Mouse (Mus musculus): ENCODE results near the gene Rnf169. TPM values are rescaled to one million over a fixed set of nuclear protein-coding genes. Genes with fewer than 3 reads are reported as not detected.
"Not testable (repeated sequence)": the region's sequence is repeated elsewhere in the genome, so short reads cannot be mapped to it uniquely, and the experiment has no call there.

Rnf169 gene
- polyA plus RNA-seq, 1 experiment from 2014 or later = 7.0 TPM

DNA sequence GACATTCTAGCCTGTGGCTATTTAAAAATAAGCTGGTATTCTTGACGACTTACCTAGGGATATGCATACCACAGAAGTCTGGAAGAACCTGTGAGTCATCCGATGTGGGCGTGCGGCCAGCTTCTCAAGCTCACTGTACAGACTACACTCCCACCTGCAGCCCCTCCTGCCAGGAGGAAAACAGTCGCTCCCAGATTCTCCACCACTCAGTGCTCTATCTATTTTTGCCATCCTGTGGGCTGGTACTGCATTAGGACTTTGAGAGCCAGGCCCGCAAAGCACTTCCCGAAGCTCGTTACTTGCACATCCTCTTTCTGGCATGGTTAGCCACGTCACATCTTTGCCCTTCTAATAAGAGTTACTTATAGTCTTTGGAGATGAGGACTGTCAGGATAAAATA is 32.9 kb downstream of the Rnf169 start:
- DNase-seq (ENCODE audit: low spot score) = no peak

DNA sequence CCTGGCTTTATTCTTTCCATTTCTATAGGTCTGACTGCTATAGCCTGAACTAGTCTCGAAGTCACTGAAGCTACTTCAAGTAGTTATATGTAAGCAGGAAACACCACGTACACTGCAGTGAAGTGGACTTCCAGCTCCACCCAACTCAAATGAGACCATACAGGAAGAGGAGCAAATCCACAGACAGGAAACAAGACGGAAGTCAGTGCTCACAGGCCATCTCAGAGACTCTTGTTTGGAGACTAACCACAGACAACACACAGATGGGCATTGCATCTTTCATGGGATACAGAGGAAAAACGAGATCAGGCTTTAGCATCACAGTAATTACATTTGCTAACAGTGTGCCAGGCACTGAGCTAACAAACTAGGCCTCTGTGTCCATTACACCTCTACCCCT is 33.9 kb downstream of the Rnf169 start:
- DNase-seq (ENCODE audit: low spot score) = peak; percentile 15

DNA sequence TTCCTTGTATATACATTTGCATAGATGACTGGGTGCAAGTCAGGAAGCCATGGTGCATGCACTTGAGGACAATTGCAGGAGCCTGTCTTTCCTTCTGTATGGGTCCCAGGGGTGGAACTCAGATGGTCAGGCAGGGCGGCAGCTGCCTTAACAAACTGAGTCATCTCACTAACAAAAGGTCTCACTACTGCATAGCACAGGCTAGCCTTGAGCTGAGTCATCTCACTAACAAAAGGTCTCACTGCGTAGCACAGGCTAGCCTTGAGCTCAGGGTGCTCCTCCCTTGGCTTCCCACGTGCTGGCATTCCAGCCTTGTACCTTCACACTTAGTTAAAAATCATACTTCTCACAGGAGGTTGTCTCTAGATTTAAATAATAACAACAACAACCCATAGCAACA is 34.3 kb downstream of the Rnf169 start:
- DNase-seq (ENCODE audit: low spot score) = no peak

DNA sequence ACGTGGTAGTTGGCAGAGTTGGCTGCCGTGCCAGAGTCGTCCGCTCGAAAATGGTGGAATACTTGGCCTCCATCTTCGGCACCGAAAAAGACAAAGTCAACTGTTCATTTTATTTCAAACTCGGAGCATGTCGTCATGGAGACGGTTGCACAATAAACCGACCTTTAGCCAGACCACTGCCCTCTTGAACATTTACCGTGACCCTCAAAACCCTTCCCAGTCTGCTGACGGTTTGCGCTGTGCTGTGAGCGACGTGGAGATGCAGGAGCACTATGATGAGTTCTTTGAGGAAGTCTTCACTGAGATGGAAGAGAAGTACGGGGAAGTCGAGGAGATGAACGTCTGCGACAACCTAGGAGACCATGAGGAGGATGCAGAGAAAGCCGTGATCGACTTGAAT is 35.2 kb downstream of the Rnf169 start:
- not testable (repeated sequence) for DNase-seq (ENCODE audit: low spot score)

DNA sequence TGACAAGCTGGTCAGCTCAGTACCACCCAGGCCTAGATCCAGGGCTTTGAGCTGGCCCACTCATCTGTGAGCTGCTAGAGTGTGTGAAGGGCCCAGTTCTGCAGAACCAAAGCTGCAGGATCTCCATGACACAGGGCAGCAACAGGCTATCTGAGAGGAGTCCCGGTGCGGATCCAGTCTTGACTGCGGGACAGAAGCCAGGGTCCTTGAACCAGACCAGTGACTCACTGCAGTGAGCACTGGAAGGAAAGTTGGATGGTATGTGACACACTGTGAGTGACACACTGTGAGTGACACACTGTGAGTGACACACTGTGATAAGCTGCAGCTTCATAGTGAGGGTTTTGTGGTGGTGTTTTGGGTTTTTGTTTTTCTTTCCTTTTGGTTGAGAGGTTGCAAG is 35.7 kb downstream of the Rnf169 start:
- no peak for DNase-seq (ENCODE audit: low spot score)

DNA sequence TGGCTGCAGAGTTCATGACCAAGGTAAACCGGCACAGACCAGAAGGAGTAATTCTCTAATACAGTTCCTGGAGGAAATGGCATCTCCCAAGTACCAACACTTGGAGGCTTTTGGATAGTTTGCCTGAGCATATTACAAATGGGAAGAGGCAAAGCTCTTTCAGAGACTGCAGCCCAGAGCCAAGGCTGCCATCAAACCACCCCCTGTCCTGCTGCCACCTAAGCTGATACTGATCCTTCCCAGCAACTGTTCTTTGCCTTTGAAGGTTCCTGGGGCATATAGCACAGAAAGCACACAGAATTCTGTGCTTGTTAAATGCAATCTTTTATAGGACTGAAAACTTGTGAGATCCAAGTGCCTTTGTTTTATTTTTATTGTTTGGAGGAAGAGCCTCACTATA is 39.6 kb downstream of the Rnf169 start:
- DNase-seq (ENCODE audit: low spot score) = no peak

DNA sequence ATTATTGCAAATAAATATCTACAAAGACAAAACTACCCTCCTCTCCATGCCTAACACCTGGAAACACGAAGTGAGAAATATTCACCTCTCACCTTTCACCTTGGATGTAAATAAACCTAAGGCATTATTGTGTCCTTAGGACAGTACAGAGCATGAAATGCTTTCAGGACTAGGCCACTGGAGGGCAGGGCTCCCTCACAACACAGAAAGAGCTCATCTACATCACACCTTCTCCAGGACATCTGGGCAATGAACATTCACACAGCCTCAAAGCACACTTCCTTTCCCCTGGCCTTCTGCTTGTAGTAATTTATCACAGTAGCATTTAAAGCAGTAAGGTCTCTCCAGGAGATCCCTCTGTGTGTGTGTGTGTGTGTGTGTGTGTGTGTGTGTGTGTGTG is 44.5 kb downstream of the Rnf169 start:
- DNase-seq (ENCODE audit: low spot score) = peak; percentile 39

DNA sequence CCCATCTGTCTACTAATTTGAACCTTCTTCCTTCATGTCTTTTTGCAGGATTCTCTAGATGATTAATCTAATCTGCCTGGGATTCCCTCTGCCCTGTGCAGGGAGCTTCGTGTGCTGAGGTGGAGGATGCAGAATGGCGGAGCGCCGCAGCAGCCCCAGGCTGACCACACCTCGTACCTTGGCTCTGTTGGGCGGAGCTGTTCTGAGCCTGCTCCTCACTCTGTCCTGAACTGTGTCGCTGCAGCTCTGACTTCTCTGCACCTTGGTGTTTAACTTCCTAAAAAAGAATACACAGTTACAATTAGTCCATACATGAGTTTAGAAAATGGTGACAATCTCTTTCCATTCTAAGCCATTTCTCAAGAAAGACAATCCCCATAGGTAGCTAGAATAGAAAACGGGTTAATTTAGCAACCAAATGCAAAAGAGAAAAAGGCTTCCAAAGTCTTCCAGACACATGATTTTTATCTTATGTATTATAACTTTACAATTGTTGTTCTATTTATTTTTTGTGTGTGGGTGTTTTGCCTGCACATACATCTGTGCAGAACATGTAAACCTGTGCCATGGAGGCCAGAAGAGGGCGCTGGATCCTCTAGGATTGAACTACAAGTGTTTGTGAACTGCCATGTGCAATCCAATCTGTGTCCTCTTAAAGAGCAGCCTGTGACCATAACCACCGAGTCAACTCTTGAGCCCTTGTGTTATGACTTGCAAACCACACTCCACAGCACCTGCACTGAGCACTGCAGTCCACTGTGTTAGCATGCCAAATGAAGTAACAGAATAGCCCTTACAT is 53.1 kb downstream of the Rnf169 start:
- peak; percentile 73 for DNase-seq (ENCODE audit: low spot score)

DNA sequence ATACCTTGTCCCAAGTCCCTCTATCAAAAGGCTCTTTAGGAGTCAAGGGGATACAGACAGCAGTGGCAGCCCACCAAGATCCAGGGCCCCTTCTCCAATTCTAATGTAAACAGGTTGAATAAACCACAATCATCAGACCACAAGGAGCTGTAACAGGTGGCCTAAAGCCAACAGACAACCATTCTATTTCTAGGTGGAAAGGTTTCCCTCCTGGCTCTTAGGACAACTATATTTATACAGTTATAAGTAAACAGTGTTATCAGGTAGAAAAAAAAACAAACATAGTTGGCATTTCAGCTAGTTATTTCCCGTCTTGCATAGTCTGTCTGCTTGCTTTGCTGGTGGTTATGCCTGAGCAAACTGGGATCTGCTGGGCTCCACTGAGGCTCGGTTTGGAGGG is 59.8 kb downstream of the Rnf169 start:
- no peak for DNase-seq (ENCODE audit: low spot score)

DNA sequence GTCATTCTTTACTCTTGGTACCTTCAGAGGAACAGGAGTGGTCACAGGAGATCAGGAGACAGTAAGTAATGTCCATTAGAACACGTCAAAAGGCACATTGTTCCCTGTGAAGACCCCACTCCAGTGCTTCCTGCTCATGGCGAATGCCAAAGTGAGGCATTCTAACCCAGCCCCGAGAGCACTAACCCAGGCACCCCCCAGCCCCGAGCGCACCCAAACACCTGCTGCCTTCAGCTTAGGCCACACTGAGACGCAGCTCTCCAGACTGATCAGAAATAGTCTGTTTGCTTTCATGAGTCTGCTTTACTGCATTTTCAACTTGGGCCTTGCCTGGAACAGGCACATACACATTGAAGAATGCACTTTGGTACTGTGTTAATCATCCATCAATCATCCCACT is 60.3 kb downstream of the Rnf169 start:
- DNase-seq (ENCODE audit: low spot score) = peak; percentile 39

DNA sequence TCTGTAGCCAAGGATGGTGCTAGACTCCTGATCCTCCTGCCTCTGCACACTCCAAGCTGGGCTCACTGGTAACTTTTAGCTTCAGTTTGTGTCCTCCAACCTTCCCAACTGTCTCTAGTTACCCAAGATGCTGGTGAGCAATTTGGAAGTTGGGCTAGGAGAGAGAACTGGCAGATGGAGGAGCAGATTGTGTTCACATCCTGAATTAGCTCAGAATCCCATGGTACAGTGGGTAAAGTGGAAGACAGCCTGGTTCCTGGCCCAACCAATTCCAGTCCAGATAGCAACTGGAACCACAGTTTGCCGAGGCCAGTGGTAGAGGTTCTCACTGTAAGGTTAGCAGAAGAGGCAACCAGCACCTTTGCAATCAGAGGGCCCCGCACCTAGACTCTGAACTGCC is 61.1 kb downstream of the Rnf169 start:
- no peak for DNase-seq (ENCODE audit: low spot score)

DNA sequence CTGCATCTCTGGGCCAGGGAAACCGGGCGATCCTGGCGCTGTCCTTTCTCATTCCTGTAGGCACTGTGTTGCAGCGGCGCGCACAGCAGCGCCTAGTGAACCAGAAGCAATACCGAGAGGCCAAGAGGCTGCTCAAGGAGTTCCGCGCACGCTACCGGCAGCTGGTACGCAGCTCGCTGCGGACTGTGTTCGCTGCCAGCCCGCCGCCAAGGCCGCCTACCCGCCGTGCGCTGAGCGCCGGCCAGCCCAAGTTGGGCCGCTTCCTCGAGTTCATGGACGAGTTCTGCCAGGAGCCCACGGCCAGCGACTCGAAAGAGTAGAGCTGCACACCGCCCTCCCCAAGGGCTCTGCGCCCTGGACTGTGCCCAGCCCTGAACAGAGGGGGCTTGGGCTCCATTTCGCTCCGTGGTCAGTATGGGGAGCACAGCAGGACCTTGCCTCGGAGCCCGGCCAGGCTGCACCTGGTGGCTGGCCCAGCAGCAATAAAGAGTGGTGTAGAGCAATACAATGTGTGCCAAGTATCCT is 62.9 kb downstream of the Rnf169 start:
- DNase-seq (ENCODE audit: low spot score) = peak; percentile 47

DNA sequence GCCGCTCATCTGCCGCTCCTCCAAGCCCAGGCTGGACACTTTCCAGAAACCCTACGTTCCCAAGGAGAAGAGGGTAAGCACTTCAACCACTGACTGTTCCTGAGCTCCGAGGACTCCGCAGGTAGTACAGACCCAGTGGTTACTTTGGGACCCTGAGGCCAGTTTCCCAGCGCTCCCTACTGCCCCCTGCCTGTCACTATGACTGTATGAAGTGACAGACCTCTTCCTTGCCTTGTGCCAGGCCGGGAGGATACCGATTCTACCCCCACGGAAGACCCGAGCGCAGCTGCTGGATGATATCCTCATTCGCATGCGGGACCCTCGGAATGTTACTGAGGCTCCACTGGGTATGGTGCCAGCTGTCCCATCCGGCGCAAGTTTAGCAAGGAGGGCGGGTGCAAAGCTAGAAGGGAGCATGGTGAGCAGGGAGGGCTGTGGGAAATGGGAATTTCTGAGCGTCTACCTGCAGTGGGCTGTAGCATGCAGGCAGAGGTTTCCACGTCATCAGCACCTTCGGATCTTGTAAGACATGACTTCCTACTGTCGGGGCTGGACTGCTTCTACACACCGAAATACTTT is 63.4 kb downstream of the Rnf169 start:
- DNase-seq (ENCODE audit: low spot score) = peak; percentile 80

DNA sequence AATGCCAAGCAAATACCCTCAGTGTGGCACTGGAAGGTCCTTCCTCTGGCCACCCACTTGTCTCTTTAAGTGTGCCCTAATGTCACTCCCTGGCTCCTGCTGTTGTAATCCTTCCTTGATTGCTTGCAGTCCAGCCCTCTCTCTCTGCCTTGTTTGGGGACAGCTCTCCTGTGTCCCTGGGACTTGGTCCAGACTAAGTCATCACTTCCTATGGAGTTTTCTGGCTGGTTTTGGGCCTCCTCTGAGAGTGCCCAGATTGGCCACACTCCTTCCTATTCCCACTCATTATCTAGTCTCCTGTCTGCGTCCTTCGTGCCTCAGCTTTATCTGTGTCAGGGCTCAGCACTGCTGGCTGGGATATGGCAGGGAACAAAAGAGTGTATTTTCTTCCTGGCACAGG is 64.7 kb downstream of the Rnf169 start:
- no peak for DNase-seq (ENCODE audit: low spot score)

DNA sequence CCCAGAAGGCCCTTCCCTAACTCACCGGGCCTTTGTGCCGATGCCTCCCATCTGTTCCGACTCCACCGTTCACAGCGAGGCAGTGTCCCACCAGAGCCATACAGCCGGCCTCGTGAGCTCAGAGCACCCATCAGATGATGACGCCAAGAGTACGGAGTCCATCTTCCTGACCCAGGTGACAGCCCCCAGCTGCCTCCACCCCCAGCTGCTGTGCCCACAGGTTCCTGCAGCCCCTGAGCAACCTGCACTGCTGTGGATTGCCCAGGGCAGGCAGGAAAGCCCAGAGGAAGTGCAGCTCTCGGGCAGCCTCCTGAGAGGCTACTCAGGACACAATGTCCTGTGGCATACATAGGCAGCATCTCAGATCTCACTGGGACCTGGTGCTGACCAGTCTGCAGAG is 65.9 kb downstream of the Rnf169 start:
- no peak for DNase-seq (ENCODE audit: low spot score)

DNA sequence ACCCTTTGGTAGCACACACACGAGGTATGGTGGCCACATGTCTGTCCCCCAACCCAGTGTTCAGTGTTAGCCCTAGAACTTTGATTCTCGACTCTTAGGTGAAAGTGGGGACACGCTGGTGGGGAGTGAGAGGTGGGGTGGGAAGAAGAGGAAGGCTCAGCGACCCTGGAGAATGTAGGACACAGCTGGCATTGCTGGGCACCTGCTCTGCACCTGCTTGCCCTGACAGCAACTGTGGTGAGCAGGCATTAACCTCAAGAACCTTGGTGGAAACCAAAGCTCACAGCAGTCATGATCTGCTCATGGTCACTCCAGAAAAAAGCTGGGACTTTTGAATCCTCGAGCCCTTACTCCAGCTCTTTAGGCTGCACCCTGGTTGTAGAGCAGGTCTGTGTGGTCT is 69.2 kb downstream of the Rnf169 start:
- DNase-seq (ENCODE audit: low spot score) = peak; percentile 85

DNA sequence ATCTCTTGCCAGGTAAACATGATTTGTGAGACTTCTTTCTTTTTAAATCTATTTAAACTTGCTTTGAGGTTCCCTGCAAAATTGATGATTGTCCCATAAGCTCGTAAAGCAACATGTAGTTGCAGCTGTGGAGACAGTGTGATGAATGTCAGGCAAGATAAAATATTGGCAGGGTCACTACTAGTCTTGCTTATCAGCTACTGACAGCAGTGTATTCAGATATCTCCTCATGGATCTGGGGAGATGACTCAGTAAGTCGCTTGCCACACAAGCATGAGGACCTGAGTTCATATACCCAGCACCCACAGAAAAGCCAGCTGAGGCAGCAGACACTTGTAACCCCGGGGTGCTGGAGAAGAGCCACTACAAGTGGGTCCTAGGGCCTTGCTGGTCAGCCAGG is 72.8 kb downstream of the Rnf169 start:
- DNase-seq (ENCODE audit: low spot score) = no peak

DNA sequence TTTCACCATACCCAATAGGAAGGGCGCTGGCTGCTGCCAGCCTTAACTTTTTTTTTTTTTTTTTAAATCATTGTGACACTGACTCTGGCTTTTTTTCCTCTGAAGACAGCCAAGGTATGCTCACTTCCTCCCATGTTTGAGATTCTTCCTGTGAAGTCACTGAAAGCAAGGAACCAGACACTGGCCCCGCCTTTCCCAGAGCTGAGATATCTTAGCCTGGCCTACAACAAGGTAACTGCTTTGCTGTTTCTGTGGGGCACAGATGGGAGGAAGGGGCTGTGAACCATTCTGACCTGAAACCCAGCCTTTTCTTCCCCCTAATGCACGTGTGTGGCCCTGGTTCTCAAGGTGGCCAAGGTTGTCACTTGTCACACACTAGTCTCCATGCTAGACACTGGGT is 73.9 kb downstream of the Rnf169 start:
- no peak for DNase-seq (ENCODE audit: low spot score)

DNA sequence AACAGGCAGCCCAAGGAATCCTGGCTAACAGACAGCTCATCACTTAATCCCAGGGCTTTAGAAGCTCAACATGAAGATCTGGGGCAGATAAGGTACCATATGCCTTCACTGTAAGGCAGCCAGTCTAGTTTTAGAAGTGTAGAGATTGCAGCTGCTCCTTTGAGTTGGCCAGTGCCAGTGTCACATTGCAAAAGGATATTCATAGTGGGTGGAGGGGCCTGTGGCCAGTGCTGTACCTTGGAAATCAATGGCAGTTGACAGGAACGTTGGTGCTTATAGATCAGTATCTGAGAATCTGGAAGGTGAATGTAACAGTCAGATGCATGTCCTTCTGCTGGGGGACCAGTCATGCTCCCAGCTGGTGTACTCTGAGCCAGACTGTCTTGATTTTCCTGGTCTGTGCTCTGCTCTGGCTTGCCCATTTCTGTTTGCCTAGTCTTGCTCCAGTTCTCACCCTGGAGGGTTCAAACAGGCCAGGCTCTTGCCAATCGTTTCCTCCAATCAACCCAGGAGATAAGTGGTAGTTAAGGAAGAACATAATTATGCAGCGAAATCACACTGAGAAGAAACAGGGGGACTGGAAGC is 75.7 kb downstream of the Rnf169 start:
- peak; percentile 26 for DNase-seq (ENCODE audit: low spot score)

DNA sequence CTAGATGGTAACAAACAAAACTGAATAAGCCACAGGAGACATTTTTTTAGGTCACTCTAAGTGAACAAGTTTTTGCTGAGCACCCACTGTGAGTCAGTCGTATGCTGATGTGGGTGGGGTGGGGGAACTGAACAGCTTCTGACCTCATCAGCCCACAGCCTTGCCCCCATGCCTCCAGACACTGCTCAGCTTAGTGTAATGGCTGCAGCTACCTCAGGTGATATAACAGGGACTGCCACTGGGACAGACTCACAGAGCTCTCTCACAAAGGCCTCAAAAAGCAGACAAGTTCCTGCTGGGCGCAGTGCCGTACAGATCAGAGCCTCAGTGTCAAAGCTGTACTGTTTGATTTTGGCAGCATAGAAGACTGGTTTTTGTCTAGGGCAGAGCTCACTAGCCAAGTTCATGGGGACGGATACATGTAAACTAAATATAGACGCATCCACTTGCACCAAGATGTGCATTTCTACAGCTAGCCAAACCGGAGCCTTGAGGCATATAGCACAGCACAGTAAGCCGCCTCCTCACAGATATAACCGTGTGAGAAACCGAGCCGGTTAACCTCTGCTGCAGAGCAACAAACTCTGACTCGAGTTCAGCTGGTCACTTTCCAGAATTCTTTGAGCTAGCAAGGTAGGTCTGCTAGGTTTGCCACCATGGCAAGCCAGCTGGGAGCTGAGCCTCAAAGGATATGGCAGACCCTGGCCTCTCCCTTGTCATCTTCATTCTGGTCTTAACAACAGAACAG is 77.2 kb downstream of the Rnf169 start:
- DNase-seq (ENCODE audit: low spot score) = peak; percentile 49

DNA sequence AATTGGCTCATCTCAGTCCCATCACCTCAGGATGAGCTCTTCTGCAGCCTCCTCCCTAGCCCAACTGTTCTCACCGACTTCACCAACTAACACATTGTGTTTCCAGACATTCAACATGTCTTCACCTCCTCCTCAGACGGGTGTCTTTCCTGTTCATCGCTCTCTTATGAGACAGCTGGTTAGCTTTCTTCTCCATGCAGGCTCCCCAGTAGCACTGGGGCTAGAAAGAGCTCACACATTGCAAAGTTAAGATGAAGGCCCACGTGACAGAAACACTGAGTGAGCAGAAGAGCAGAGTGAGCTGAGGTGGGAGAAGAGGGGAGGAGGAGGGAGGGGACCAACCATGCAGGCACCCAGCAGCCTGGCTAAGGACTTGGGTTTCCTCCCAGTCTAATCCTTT is 78.0 kb downstream of the Rnf169 start:
- peak; percentile 68 for DNase-seq (ENCODE audit: low spot score)

DNA sequence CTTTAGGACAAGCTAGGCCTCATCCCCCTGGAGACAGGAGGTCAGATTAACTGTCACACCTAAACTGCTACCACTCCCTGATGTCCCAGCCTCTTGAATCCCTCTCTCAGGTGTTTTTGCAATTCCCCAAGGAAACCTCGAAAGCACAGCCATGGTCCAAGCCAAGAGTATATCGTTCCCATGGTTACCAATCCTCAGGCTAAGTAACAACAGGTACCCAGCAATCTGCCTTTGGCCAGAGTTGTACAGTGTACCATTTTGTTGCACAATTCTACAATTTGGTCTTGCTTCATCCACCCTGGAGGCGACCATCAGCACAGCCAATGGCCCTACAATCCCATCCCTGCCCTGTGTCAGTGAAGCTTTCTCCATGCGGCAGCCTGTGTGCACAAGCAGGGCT is 83.3 kb downstream of the Rnf169 start:
- DNase-seq (ENCODE audit: low spot score) = no peak
